Mouse (Mus musculus) megakaryocyte, embryonic 14.5 days (primary cell): ENCODE measurements around the gene Smarcb1.

Experiments used
- FLI1 ChIP-seq: IDR thresholded peaks from 2 replicates; pipeline ENCODE4 v1.6.1; 2012; ENCODE audit warnings: low read length, inconsistent platforms, mixed read lengths
- GATA1 ChIP-seq: IDR thresholded peaks from 3 replicates; pipeline ENCODE4 v1.6.1; 2012; ENCODE audit warnings: mixed read lengths, low read length, inconsistent platforms, borderline replicate concordance

DNA sequence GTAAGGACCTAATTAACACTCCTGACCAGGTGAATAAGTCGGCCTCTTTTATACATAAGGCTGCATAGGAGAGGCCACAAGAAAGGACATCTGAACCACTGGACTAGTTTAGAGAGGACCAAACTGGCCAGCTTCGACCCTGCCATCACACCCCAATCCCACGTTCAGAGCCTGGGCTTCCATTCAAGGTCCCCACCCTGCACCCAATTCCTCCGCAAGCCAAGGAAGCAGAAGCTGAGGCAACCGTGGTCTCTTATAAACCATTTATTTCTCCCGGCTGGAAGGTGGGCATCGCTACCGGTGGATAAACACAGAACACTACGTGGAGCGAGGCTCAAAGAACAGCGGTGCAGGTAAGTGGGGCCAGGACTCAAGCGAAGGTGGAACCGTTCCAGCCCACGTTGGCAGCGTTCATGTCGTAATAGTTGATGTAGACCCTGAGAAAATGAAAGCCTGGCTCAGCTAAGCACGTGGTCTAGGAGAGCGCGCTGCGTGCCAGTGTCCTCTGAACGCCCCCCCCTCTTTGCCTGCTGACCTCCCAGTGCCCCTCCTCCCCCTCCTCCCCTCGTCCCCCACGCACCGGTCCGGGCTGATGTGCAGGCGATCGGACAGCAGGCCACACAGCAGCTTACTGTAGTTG is 62.2 kb downstream of the Smarcb1 start:
- TF ChIP-seq GATA1 (no peak), FLI1 (no peak)
